Mouse (Mus musculus) heart, adult 2 months (tissue): ENCODE results near the gene Serp1.

ENCODE experiments used
- CTCF ChIP-seq: fragments of 200-600 bp; IDR thresholded peaks from 2 replicates; pipeline ENCODE4 v1.8.1; 2022; ENCODE audit warnings: antibody characterized with exemption, mild to moderate bottlenecking, moderate library complexity
- EP300 ChIP-seq: fragments of 200-500 bp; IDR thresholded peaks from 2 replicates; pipeline ENCODE4 v1.6.1; 2011; ENCODE audit warnings: low read depth, low read length, control low read depth; ENCODE audit not compliant: insufficient read depth
- POLR2A ChIP-seq: fragments of 200-500 bp; IDR thresholded peaks from 2 replicates; pipeline ENCODE4 v1.6.1; 2011; ENCODE audit warnings: mild to moderate bottlenecking, low read depth, low read length, control low read depth; ENCODE audit not compliant: insufficient read depth

DNA sequence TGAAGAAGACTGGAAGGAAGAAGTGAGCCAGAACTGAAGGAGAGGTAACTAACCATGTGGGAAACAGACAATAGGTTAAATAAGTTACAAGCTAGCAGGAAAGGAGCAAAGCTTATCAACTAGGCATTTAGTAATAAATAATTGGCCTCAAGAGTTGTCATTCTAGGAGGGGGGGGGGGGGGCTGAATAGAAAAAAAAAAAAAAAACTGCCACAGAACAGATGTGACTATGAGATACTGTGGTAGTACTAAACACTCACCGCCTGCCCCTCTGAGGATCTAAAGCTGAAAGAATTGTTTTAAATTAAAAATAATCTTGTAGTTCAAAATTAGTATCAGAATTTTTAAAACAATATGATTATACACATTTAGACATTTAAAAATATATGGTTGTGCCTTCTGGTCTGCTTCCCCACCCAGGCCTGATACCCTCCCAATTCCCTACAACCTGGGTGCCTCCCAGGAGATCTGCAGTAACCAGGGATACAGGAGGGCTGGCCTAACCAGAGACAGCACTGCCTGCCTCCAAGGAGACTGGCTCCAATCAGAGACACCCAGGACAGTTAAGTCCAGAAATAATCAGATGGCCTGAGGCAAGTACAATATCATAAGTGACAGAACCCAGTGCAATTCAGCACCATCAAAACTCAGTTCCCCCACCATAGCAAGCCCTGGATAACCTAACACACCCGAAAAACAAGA is 46.8 kb downstream of the Serp1 start:
- no peak for TF ChIP-seq CTCF
- TF ChIP-seq EP300 = no peak
- no peak for TF ChIP-seq POLR2A
